Mouse (Mus musculus) adrenal gland, postnatal 14 days (tissue): Measurements from ENCODE around the gene Zscan4e. TPM values are rescaled to one million over a fixed set of nuclear protein-coding genes. Genes with fewer than 3 reads are reported as not detected.
"Not testable (repeated sequence)": the region's sequence is repeated elsewhere in the genome, so short reads cannot be mapped to it uniquely, and the experiment has no call there.

ENCODE experiments used
- DNase-seq: peaks from one replicate; pipeline ENCODE4 v3.0.0; 2021; ENCODE audit warnings: mixed read lengths
- long read RNA-seq, 2 experiments: library from polyadenylated mRNA; stranded (forward); transcript quantifications; one replicate each; pipeline ENCODE4 v2.0.0; 2021
- microRNA-seq, 2 experiments: library from miRNA; unstranded; fragments of <30 nt; microRNA quantifications; one replicate each; pipeline ENCODE4 v1.2.0; 2021
- total RNA-seq: library from RNA; stranded (reverse); gene quantifications from 2 replicates; pipeline ENCODE4 v1.2.3, GENCODE M21; 2021

The Zscan4e gene
- total RNA-seq, result not detected in 2 replicates
- long read RNA-seq, experiment 1, result 0 reads
- long read RNA-seq, experiment 2, result 0 reads

- not testable (repeated sequence) for DNase-seq
Observed at GRCm38 (mm10) chr7:11310582-11310981, at the start of gene Zscan4e. TSS of gene Zscan4e (minus strand) at chr7:11310682.

Small RNA genes within 50 kb of the gene (microRNA-seq; reads per million reads assigned to microRNA genes)
- gene Gm23087, result 0 reads per million in 2 experiments
- gene Gm26248, result 0 reads per million in 2 experiments

Other genes starting within 250 kb of the Zscan4e start
- not detected in 2 replicates for gene Zscan4-ps1, start 241.0 kb downstream of the Zscan4e start, total RNA-seq
- gene Zscan4d, start 144.5 kb downstream of the Zscan4e start, total RNA-seq, result not detected in 2 replicates
- gene Zscan4f, start 87.2 kb upstream of the Zscan4e start, total RNA-seq, result not detected in 2 replicates
- gene Zscan4-ps2, start 203.6 kb upstream of the Zscan4e start, total RNA-seq, result not detected in 2 replicates